Mouse (Mus musculus) forebrain, embryonic 10.5 days (tissue): Measurements from ENCODE around the gene Aff3. TPM values are rescaled to one million over a fixed set of nuclear protein-coding genes. Genes with fewer than 3 reads are reported as not detected.
A peak's percentile ranks its signal among the peaks of the same experiment; 100 is the strongest.

Experiments used
- DNase-seq: peaks from one replicate; pipeline ENCODE4 v3.0.0-alpha.2; 2017; ENCODE audit warnings: low spot score; ENCODE audit errors: extremely low spot score
- H3K27ac ChIP-seq: fragments of 300-500 bp; sonication (generic); 2 replicates; pipeline ENCODE4 v1.5.1; 2016; ENCODE audit warnings: mild to moderate bottlenecking
- H3K27me3 ChIP-seq: fragments of 300-500 bp; sonication (generic); 2 replicates; pipeline ENCODE4 v1.6.1; 2016; ENCODE audit warnings: mild to moderate bottlenecking; ENCODE audit not compliant: poor library complexity, severe bottlenecking
- H3K36me3 ChIP-seq: fragments of 300-500 bp; sonication (generic); replicated peaks from 2 replicates; pipeline ENCODE4 v1.6.1; 2016; ENCODE audit warnings: mild to moderate bottlenecking, moderate library complexity
- H3K4me1 ChIP-seq: fragments of 300-500 bp; sonication (generic); 2 replicates; pipeline ENCODE4 v1.6.1; 2016
- H3K4me3 ChIP-seq: fragments of 300-500 bp; sonication (generic); 2 replicates; pipeline ENCODE4 v1.5.1; 2016; ENCODE audit warnings: mild to moderate bottlenecking, moderate library complexity
- H3K9me3 ChIP-seq: fragments of 300-500 bp; sonication (generic); 2 replicates; pipeline ENCODE4 v1.6.1; 2016; ENCODE audit warnings: mild to moderate bottlenecking, moderate library complexity
- WGBS: fragments of 180-500 bp; shearing (Covaris S2); methylation state at CpG from one replicate; pipeline ENCODE4 v1.1.7; 2016; 5-methylcytosine and 5-hydroxymethylcytosine counted together
- polyA plus RNA-seq: library from polyadenylated mRNA; unstranded; fragments of >200 nt; fragmentation: Nextera tagmentation; extraction: Ambion mirVana; gene quantifications from 2 replicates; pipeline ENCODE4 v1.2.1, GENCODE M21; 2016

The Aff3 gene
- polyA plus RNA-seq, 1 experiment from 2014 or later: 3.5 TPM

DNA sequence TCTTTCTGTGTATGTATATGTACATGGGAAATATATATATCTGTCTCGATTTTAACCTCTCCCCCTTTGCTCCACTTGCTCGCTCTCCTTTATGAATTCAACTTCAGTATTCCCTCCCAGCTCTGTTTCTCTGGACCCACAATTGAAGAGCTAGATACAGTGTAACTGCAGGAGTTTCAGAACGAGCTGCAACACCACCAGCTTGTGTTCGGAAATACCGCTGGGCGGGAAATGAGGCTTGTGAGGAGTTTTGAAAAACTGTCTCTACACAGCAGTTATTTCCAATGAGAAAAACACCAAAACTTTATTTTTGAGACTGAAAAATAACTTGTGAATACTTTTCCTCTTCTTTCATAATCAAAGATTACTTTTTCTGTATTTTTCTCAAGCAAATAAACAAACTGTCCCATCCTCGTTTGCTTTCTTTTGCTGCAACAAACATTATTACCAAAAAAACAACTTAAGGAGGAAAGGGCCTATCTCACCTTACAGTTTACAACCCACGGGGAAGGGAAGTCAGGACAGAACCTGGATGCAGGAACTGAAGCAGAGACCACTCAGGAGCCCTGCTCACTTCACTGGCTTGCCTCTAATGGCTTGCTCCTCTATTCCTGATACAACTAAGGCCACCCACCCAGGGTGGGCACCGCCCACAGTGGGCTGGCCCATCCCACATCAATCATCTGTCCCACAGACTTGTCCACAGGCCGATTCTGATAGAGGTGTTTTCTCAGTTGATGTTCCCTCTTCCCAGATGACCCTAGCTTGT is 533.9 kb downstream of the Aff3 start:
- DNase-seq: peak; percentile 23
- H3K9me3 ChIP-seq: no peaks in the 10 kb centered on the region; the same call in 1 of the 2 replicates
- peaks cover 40% of the 10 kb centered on the region for H3K4me1 ChIP-seq
- no peak overlapping the region; the same call in 1 of the 2 replicates for H3K4me3 ChIP-seq
- 0 out of 2 replicates have a peak, but pooled peaks cover 5% of the 10 kb centered on the region for H3K36me3 ChIP-seq
- peak overlapping the region; percentile 99; the same call in 1 of the 2 replicates for H3K27ac ChIP-seq
- H3K27me3 ChIP-seq: 0 out of 2 replicates have a peak, but pooled peaks cover 3% of the 10 kb centered on the region
- WGBS: 64% methylated on average over 10 of the region's 10 CpGs

DNA sequence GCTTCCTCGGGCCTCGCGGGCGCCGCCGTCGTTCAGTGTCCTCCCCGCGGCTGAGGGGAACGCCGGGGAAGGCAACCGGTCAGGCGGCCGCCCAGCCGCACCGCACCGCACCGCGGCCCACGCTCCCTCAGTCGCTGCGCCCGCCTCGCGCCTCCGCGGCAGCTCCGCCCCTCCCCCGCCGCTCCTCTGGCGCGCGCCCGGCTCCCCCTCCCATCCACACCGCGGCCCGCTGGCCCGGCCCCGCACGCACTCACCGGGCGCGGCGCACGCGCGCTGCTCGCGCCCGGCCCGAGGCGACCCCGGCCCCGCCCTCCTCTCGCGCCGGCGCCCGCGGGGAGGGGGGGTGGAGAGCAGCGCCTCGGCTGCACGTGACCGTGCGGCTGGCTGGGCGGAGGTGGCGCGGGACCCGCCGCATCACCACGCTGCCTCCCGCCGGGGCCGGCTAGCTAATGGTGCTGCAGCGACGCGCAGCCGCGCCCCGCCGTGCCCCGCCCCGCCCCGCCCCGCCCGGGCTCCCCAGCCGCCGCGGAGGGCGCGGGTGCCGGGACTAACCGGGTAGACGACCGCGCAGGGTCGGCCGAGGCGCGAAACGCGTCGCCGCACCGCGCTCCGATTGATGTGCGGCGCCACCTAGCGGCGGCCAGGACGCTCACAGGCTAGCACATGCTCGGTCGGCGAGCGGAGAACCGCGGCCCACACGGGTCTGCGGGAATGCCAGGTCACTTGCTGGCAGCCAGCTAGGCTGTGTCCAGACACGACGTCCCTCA is 535.1 kb downstream of the Aff3 start, which contains the start of gene Rev1:
Gene Rev1, minus strand, starts transcription at position 301 of the 767 bp plus-strand sequence.
- Histone ChIP-seq H3K27me3 (0 out of 2 replicates have a peak, but pooled peaks cover 3% of the 10 kb centered on the region), H3K36me3 (0 out of 2 replicates have a peak, but pooled peaks cover 5% of the 10 kb centered on the region), H3K9me3 (no peaks in the 10 kb centered on the region), H3K4me3 (peak within 1 kb of the TSS; percentile 92), H3K4me1 (peaks cover 40% of the 10 kb centered on the region), H3K27ac (peak within 1 kb of the TSS; percentile 99)
- DNase-seq: peak; percentile 87
- WGBS: 2% methylated on average over 121 of the region's 122 CpGs

DNA sequence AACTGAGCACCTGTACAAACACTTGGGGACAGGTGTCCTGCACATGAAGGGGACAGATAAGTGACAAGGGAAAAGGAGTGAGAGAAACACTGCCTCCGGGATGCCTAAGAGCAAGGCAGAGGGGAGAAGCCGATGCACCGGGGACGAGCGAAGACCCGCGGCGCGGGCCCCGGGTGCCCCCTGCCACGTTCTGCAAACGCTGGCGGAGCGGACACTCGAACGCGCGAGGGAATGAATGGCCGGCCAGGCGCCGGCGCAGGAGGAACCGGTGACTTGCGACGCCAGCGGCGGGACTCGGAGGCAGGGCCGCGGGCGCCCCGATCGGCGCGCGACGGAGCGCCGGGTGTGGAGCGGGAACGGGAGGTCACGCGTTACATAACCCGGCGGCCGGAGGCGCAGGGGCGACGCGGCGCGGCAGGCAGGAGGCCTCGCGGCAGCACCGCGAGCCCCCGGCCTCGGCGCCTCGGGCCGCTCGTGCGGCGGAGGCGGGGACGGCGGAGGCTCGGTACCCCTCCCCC is 535.8 kb downstream of the Aff3 start:
- under 1% methylated on average over 67 of the region's 68 CpGs for WGBS
- 0 out of 2 replicates have a peak, but pooled peaks cover 3% of the 10 kb centered on the region for H3K27me3 ChIP-seq
- DNase-seq: peak; percentile 43

More for the DNA sequence above, 535.8 kb downstream of the Aff3 start:
- Histone ChIP-seq H3K9me3 (no peaks in the 10 kb centered on the region), H3K36me3 (0 out of 2 replicates have a peak, but pooled peaks cover 5% of the 10 kb centered on the region), H3K27ac (peak overlapping the region; percentile 99), H3K4me3 (peak overlapping the region; percentile 92), H3K4me1 (peaks cover 40% of the 10 kb centered on the region)

Other genes with a start within 250 kb of the Aff3 start
- gene Lonrf2, start 171.8 kb upstream of the Aff3 start, polyA plus RNA-seq: 1.9 and 2.1 TPM in 2 replicates
- gene Chst10, start 233.2 kb upstream of the Aff3 start, polyA plus RNA-seq: 11.9 and 12.4 TPM in 2 replicates